Mouse (Mus musculus) hindbrain, embryonic 16.5 days (tissue): ENCODE data around the gene Syt16. TPM values are rescaled to one million over a fixed set of nuclear protein-coding genes. Genes with fewer than 3 reads are reported as not detected.

Source experiments
- ATAC-seq: fragments of 200-750 bp; cut with Nextera tagmentation; 2 replicates; pipeline ENCODE4 v1.8.0; 2017; ENCODE audit warnings: moderate TSS enrichment, moderate library complexity
- H3K27ac ChIP-seq: fragments of 300-500 bp; sonication (generic); 2 replicates; pipeline ENCODE4 v1.5.1; 2014; ENCODE audit warnings: low read depth, mild to moderate bottlenecking, control low read depth, low read length, moderate library complexity
- H3K27me3 ChIP-seq: fragments of 300-500 bp; sonication (generic); replicated peaks from 2 replicates; pipeline ENCODE4 v1.6.1; 2014; ENCODE audit warnings: low read length; ENCODE audit not compliant: control insufficient read depth, insufficient read depth
- H3K36me3 ChIP-seq: fragments of 300-500 bp; sonication (generic); 2 replicates; pipeline ENCODE4 v1.6.1; 2014; ENCODE audit warnings: mild to moderate bottlenecking, low read length, moderate library complexity, mixed read lengths; ENCODE audit not compliant: control insufficient read depth, insufficient read depth
- H3K4me1 ChIP-seq: fragments of 300-500 bp; sonication (generic); 2 replicates; pipeline ENCODE4 v1.6.1; 2014; ENCODE audit warnings: low read depth, low read length; ENCODE audit not compliant: control insufficient read depth, insufficient read depth
- H3K4me2 ChIP-seq: fragments of 300-500 bp; sonication (generic); 2 replicates; pipeline ENCODE4 v1.6.1; 2014; ENCODE audit warnings: mild to moderate bottlenecking, low read length, control low read depth, moderate library complexity
- H3K4me3 ChIP-seq: fragments of 300-500 bp; sonication (generic); 2 replicates; pipeline ENCODE4 v1.5.1; 2014; ENCODE audit warnings: mild to moderate bottlenecking, low read length, control low read depth, moderate library complexity
- H3K9ac ChIP-seq: fragments of 300-500 bp; sonication (generic); 2 replicates; pipeline ENCODE4 v1.6.1; 2014; ENCODE audit warnings: low read depth, mild to moderate bottlenecking, control low read depth, low read length, moderate library complexity
- H3K9me3 ChIP-seq: fragments of 300-500 bp; sonication (generic); 2 replicates; pipeline ENCODE4 v1.6.1; 2014; ENCODE audit warnings: mild to moderate bottlenecking, low read length, moderate library complexity; ENCODE audit not compliant: control insufficient read depth
- WGBS: fragments of 180-500 bp; shearing (Covaris S2); extraction: QIAGEN DNeasy Blood & Tissue Kit; methylation state at CpG from one replicate; pipeline ENCODE4 v1.1.7; 2014; 5-methylcytosine and 5-hydroxymethylcytosine counted together
- polyA plus RNA-seq: library from polyadenylated mRNA; unstranded; fragments of >200 nt; fragmentation: Nextera tagmentation; extraction: Ambion mirVana; gene quantifications from 2 replicates; pipeline ENCODE4 v1.2.1, GENCODE M21; 2015

Gene Syt16
- polyA plus RNA-seq, 1 experiment from 2014 or later: 76.1 TPM

DNA sequence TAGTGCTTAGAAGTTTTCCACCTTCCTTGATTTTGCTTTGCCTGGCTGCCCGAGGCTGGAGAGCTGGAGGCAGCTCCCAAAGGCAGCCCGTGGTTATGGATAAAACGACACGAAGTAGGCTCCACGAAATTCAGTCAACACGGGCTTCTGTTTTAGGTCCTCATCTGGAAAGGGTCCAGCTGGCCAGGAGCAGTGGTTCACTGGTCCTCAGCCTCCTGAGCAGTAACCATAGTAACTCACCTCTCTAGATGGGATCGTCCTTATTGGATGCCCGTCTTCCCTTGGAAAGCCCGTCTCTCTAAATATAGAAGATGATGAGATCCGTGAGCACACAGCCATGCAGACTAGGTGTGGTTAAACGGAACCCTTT is 287.2 kb downstream of the Syt16 start:
- Histone ChIP-seq H3K4me1 (peaks cover 14% of the 10 kb centered on the region), H3K4me2 (peak overlapping the region; percentile 80), H3K9ac (peak overlapping the region; percentile 55), H3K4me3 (peak overlapping the region; percentile 48), H3K27ac (0 out of 2 replicates have a peak overlapping the region, but pooled peaks have one; percentile 19), H3K36me3 (no peaks in the 10 kb centered on the region), H3K9me3 (no peaks in the 10 kb centered on the region; the same call in 1 of the 2 replicates), H3K27me3 (no peaks in the 10 kb centered on the region)
- 2% methylated on average over 11 of the region's 11 CpGs for WGBS
- peak; percentile 50 for ATAC-seq

DNA sequence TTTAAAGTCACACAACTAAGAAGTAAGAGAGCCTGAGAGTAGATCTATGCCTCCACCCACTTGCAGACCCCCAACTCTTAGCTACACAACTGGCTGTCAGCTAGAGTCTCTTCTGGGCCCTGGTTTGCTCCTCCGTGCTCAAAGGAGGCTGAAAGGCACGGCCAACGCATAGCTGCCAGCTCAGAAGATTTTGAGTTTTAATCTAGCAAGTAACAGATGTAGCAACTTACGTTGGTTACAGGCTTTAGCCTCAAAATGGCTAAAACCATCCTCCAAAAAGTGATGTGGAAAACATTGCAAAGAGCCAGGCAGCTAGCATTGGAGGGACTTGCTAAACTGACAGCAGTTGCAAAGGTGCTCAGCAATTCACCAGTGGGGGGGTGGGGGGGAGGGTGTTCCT is 293.5 kb downstream of the Syt16 start:
- Histone ChIP-seq H3K9ac (no peak overlapping the region), H3K9me3 (no peaks in the 10 kb centered on the region), H3K4me3 (no peak overlapping the region), H3K27ac (no peak overlapping the region), H3K27me3 (no peaks in the 10 kb centered on the region), H3K4me1 (peaks cover 3% of the 10 kb centered on the region), H3K4me2 (no peak overlapping the region), H3K36me3 (no peaks in the 10 kb centered on the region)
- no peak for ATAC-seq
- 84% methylated on average over 4 of the region's 4 CpGs for whole genome bisulfite sequencing

DNA sequence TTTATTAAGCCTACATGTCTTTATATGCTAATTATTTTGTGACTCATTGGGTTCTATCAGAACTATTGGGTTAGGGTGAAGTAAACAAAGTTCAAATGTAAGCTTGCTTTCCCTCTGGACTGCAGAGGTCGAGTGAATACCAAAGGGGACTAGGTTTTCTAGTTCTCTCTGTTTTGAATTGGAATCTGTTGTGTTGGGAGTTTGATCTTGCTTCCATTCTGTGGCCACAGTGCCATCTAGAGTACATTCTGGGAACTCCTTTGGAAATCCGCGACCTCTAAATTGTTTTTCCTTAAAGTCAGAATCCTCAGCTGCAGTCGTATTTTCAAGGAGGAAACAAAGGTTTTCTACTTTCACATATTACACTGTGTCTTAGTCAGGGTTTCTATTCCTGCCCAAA is 296.2 kb downstream of the Syt16 start:
- Histone ChIP-seq H3K4me1 (peaks cover 3% of the 10 kb centered on the region), H3K36me3 (no peaks in the 10 kb centered on the region), H3K9me3 (no peaks in the 10 kb centered on the region), H3K27ac (no peak overlapping the region), H3K27me3 (no peaks in the 10 kb centered on the region), H3K4me2 (no peak overlapping the region), H3K4me3 (no peak overlapping the region), H3K9ac (no peak overlapping the region)
- WGBS: under 1% methylated on average over 4 of the region's 4 CpGs
- no peak for ATAC-seq

DNA sequence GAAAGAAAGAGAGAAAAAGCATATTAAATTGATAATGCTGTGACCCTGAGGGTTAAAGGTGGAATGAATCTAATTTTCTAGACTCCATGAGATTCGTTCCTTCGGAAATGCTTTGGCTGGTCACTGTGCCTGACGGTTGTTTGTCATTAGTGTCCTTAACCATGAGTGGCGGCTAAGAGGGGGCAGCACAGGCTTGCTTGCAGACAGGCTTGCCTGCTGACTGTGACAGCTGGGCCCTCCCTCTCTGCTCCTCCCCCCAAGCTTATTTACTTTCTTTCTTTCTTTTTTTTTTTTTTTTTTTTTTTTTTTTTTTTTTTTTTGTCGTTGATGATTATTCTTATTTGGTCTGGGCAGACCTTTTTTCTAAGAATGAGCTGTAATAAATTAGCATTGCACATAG is 298.9 kb downstream of the Syt16 start:
- Histone ChIP-seq H3K4me1 (peaks cover 3% of the 10 kb centered on the region), H3K9ac (no peak overlapping the region), H3K9me3 (no peaks in the 10 kb centered on the region), H3K27ac (no peak overlapping the region), H3K27me3 (no peaks in the 10 kb centered on the region), H3K4me2 (no peak overlapping the region), H3K36me3 (no peaks in the 10 kb centered on the region), H3K4me3 (no peak overlapping the region)
- WGBS: 57% methylated on average over 5 of the region's 5 CpGs
- ATAC-seq: no peak

DNA sequence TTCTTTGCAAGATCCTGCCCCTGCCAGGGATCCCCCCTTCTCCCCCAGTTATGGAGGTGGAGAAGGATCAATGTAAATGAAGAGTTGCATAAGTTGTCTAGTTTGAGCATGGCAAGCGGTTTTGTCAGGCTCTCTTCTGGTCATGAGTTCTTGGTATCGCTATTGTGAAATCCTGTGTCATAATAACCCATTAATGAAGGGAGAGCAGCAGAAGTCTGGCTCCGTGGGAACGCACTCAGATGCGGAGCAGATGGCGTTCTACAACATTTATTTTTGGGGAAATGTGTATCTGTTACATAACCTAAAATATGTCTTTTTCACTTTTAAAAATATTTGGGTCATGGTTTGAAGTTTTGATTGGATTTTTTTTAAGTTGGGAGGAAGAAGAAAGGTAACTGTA is 304.1 kb downstream of the Syt16 start:
- Histone ChIP-seq H3K9me3 (no peaks in the 10 kb centered on the region), H3K4me2 (no peak overlapping the region), H3K4me1 (no peaks in the 10 kb centered on the region), H3K27me3 (no peaks in the 10 kb centered on the region), H3K4me3 (no peak overlapping the region), H3K36me3 (no peaks in the 10 kb centered on the region), H3K9ac (no peak overlapping the region), H3K27ac (no peak overlapping the region)
- ATAC-seq: no peak
- 86% methylated on average over 6 of the region's 6 CpGs for WGBS

DNA sequence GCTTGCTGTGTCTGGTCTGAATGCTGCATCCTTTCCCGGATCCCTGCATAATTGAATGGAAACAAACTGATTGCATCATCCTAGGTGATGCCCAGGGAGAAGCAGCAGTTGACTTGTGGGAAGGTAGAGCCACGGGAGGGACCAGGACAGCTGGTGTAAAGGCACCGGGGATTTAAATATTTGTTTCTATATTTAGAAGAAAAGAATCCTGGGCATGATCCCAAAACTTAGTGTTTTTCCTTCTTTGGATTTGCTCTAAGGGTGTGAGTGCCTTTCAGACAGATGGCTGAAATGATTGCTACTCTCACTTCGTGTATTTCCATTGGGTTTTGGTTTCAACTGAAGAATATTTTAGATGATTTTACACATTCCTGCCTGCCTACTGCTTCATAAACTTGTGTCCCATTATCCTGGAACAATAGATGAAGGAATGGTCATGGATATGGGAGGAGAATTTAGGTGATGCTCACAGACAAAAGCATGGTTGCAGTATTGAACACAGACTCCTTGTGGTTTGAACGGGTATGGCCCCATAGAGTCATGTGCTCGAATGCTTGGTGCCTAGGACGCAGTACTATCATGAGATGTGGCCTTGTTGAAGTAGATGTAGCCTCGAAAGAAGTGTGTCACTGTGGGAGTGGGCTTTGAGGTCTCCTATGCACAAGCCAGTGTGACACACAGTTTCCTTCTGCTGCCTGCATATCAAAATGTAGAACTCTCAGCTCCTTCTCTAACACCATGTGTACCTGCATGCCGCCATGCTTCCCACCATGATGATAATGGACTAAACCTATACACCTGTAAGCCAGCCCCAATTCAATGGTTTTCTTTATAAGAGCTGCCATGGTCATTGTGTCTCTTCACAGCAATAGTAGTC is 306.2 kb downstream of the Syt16 start:
- H3K4me1 ChIP-seq: no peaks in the 10 kb centered on the region
- 73% methylated on average over 9 of the region's 9 CpGs for WGBS
- H3K9ac ChIP-seq: no peak overlapping the region
- no peak overlapping the region for H3K4me3 ChIP-seq
- no peaks in the 10 kb centered on the region for H3K36me3 ChIP-seq
- no peak for ATAC-seq
- no peak overlapping the region for H3K4me2 ChIP-seq
- no peaks in the 10 kb centered on the region for H3K9me3 ChIP-seq
- no peak overlapping the region for H3K27ac ChIP-seq
- H3K27me3 ChIP-seq: no peaks in the 10 kb centered on the region

DNA sequence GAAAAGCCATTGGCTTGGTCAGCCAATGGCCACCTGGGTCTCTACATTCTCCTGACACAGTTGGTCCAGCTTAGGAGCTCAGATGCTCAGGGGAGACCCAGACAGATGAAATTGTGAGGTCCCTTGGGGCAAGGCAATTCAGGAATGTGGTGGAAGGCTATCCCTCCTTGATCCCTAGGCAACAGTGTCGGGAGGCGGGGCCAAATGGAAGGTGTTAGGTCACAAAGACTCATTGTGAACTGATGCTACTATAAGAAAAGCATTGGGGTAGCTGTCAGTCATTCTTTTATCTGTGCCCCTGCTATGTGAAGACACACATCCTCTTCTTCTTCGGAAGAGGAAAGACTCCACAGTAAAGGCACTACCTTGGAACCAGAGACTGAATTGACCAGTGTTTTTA is 315.1 kb downstream of the Syt16 start:
- Histone ChIP-seq H3K27ac (no peak overlapping the region), H3K9ac (no peak overlapping the region), H3K4me2 (no peak overlapping the region), H3K4me3 (no peak overlapping the region), H3K36me3 (no peaks in the 10 kb centered on the region), H3K27me3 (no peaks in the 10 kb centered on the region), H3K4me1 (peaks cover 3% of the 10 kb centered on the region; the same call in 1 of the 2 replicates), H3K9me3 (no peaks in the 10 kb centered on the region)
- 61% methylated on average over 3 of the region's 3 CpGs for WGBS
- ATAC-seq: no peak

DNA sequence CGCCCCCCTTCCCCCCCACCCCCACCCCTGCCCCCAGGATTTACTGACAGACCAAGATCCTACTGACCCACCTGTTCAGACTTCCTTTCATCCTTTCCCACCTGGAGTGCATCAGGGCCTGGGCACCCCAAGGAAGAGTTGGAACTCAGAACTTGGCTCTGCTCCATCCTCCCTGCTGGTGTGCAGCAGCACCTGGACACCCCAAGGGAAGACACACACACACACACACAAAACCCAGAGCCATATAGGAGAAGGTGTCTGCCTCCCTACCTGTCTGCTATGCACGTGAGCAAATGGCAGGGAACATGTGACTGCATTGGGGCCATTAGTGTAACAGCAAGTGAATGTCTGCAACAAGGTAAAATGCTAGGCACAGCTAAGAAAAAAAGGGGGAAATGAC is 317.8 kb downstream of the Syt16 start:
- Histone ChIP-seq H3K9me3 (no peaks in the 10 kb centered on the region), H3K36me3 (no peaks in the 10 kb centered on the region), H3K9ac (no peak overlapping the region), H3K27ac (no peak overlapping the region), H3K4me2 (no peak overlapping the region), H3K4me1 (peaks cover 3% of the 10 kb centered on the region; the same call in 1 of the 2 replicates), H3K27me3 (no peaks in the 10 kb centered on the region), H3K4me3 (no peak overlapping the region)
- ATAC-seq: no peak
- WGBS: 58% methylated on average over 2 of the region's 2 CpGs

DNA sequence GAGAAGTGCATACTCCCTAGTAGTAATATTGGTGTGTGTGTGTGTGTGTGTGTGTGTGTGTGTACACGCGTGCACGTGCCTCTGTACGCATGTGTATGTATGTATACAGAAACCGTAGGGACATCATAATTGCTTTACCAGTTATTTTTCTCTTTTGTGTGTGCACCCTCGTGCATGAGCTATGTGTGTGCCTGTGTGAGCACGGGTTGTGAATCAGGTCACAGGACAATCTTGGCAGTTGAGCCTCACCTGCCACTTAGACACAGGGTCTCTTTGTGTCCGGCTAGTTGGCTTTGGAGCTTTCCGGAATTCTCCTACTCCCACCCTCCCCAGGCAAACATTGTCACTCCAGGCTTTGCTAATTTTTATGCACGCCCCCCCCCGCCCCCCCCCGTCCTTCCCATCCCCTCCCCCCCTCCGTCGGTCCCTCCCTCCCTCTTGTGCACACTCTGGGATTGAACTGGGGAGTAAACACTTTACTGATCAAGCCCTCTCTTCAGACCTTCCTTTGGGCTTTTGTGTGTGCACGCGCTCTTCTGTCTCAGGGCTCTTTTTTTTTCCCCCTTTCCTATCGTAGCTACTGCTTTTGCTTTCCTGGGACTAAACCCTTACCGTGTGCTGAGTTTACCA is 319.0 kb downstream of the Syt16 start, which contains the start of gene Gm11042:
Gene Gm11042 (minus strand): TSS at position 51 of the 630 bp plus-strand sequence.
- no peaks in the 10 kb centered on the region for H3K9me3 ChIP-seq
- no peaks in the 10 kb centered on the region for H3K36me3 ChIP-seq
- H3K4me3 ChIP-seq: peak within 1 kb of the TSS; percentile 36
- peaks cover 3% of the 10 kb centered on the region; the same call in 1 of the 2 replicates for H3K4me1 ChIP-seq
- no peaks in the 10 kb centered on the region for H3K27me3 ChIP-seq
- H3K4me2 ChIP-seq: peak within 1 kb of the TSS; percentile 70
- H3K9ac ChIP-seq: peak within 1 kb of the TSS; percentile 68
- peak within 1 kb of the TSS; percentile 52 for H3K27ac ChIP-seq
- 23% methylated on average over 17 of the region's 18 CpGs for WGBS
- ATAC-seq: peak; percentile 76
